ENCODE assay signal across 7 mouse cellular contexts in genomic region chr15:100870775-100871106, GRCm38 (mm10). TPM values are rescaled to one million over a fixed set of nuclear protein-coding genes. Genes with fewer than 3 reads are reported as not detected.
DNase-seq lines count a peak whose midpoint lies in the region; ATAC-seq lines count a peak whose summit lies in the region.

No protein-coding gene starts in this region.

- no peak overlapping the region for H3K27ac ChIP-seq in heart, embryonic 16.5 days (ENCODE audit: low read length)
- H3K27ac ChIP-seq in limb, embryonic 10.5 days = peak overlapping the region; percentile 85
- peak overlapping the region; percentile 89 for H3K27ac ChIP-seq in neural tube, embryonic 15.5 days (replicated peaks)

- no peak; the same call in 1 of the 2 replicates for ATAC-seq in heart, embryonic 16.5 days (replicated peaks; ENCODE audit: extremely low read depth, insufficient read depth, low FRiP score)
- ATAC-seq in neural tube, embryonic 15.5 days (ENCODE audit: low FRiP score) = peak; percentile 75

- H3K27me3 ChIP-seq in heart, embryonic 16.5 days (ENCODE audit: control insufficient read depth, insufficient read depth, low read length) = peaks cover 61% of the 10 kb centered on the region
- H3K27me3 ChIP-seq in limb, embryonic 10.5 days (ENCODE audit: low read depth, poor library complexity, severe bottlenecking) = peaks cover 63% of the 10 kb centered on the region
- H3K27me3 ChIP-seq in neural tube, embryonic 15.5 days (replicated peaks) = no peaks in the 10 kb centered on the region; the same call in 1 of the 2 replicates

- no peaks in the 10 kb centered on the region for H3K36me3 ChIP-seq in heart, embryonic 16.5 days (ENCODE audit: control insufficient read depth, insufficient read depth)
- H3K36me3 ChIP-seq in limb, embryonic 10.5 days = no peaks in the 10 kb centered on the region
- no peaks in the 10 kb centered on the region for H3K36me3 ChIP-seq in neural tube, embryonic 15.5 days

- 0% methylated on average over 7 of the region's 69 CpGs for WGBS in heart, embryonic 16.5 days
- WGBS in limb, embryonic 10.5 days = 17% methylated on average over 68 of the region's 69 CpGs
- WGBS in neural tube, embryonic 15.5 days = 0% methylated on average over 6 of the region's 69 CpGs

- peak overlapping the region; percentile 48; the same call in 1 of the 2 replicates for H3K9ac ChIP-seq in heart, embryonic 16.5 days (ENCODE audit: low read length)
- H3K9ac ChIP-seq in neural tube, embryonic 15.5 days (replicated peaks) = peak overlapping the region; percentile 88

- 0 out of 2 replicates have a peak, but pooled peaks cover 2% of the 10 kb centered on the region for H3K9me3 ChIP-seq in heart, embryonic 16.5 days (replicated peaks; ENCODE audit: control insufficient read depth, low read length)
- H3K9me3 ChIP-seq in limb, embryonic 10.5 days (replicated peaks) = no peaks in the 10 kb centered on the region
- peaks cover 2% of the 10 kb centered on the region; the same call in 1 of the 2 replicates for H3K9me3 ChIP-seq in neural tube, embryonic 15.5 days (replicated peaks)

- DNase-seq in right cerebral cortex, postnatal 10 days (ENCODE audit: low spot score in 2 of 2) = peak; percentile 81 to 86
- no peak for DNase-seq in right cerebral cortex, postnatal 25 days
- DNase-seq in cerebellum, adult 9-11 months = peak; percentile 75
- DNase-seq in limb, embryonic 10.5 days (ENCODE audit: low spot score) = peak; percentile 74
- DNase-seq in T-cell, adult 2 months (ENCODE audit: low spot score) = no peak

- peaks cover 4% of the 10 kb centered on the region for H3K4me1 ChIP-seq in heart, embryonic 16.5 days (ENCODE audit: control insufficient read depth, insufficient read depth, low read length)
- peaks cover 21% of the 10 kb centered on the region for H3K4me1 ChIP-seq in limb, embryonic 10.5 days
- peaks cover 38% of the 10 kb centered on the region for H3K4me1 ChIP-seq in neural tube, embryonic 15.5 days

- H3K4me2 ChIP-seq in heart, embryonic 16.5 days (ENCODE audit: low read depth, low read length) = peak overlapping the region; percentile 79
- H3K4me2 ChIP-seq in neural tube, embryonic 15.5 days = peak overlapping the region; percentile 73

- peak overlapping the region; percentile 64 for H3K4me3 ChIP-seq in heart, embryonic 16.5 days (ENCODE audit: low read length)
- peak overlapping the region; percentile 81 for H3K4me3 ChIP-seq in limb, embryonic 10.5 days
- H3K4me3 ChIP-seq in neural tube, embryonic 15.5 days (replicated peaks) = peak overlapping the region; percentile 77

RNA-seq across cellular contexts. Expression of gene Scn8a, which starts 1.1 kb away (rescaled TPM):
- 0.71 and 1.5 TPM in 2 replicates for polyA plus RNA-seq in heart, embryonic 16.5 days (2015; fragmentation: Nextera tagmentation; extraction: Ambion mirVana)
- polyA plus RNA-seq in limb, embryonic 10.5 days (2016; fragmentation: Nextera tagmentation; extraction: Ambion mirVana) = 3.9 and 4.3 TPM in 2 replicates
- 24.9 and 29.2 TPM in 2 replicates for polyA plus RNA-seq in neural tube, embryonic 15.5 days (2015; fragmentation: Nextera tagmentation; extraction: Ambion mirVana)

Comparison
In these comparisons a context has a peak if more than half of its experiments do, and no peak if none do; other contexts are left out.
1. DNase-seq: peak in right cerebral cortex, postnatal 10 days (2 of 2), cerebellum, adult 9-11 months (single experiment) and limb, embryonic 10.5 days (single experiment); none in right cerebral cortex, postnatal 25 days (single experiment) and T-cell, adult 2 months (single experiment).
2. Peak in every context shown above with its lines, with median percentiles within 50 percentile points of each other: H3K4me3 ChIP-seq.